Mouse (Mus musculus) liver, embryonic 14.5 days (tissue): ENCODE results near the gene Tifa.

ENCODE experiments used
- CTCF ChIP-seq: IDR thresholded peaks from 2 replicates; pipeline ENCODE4 v1.5.1; 2016; ENCODE audit warnings: antibody characterized with exemption, low read depth, control low read depth
- EP300 ChIP-seq: IDR thresholded peaks from 2 replicates; pipeline ENCODE4 v1.6.1; 2016; ENCODE audit warnings: antibody characterized with exemption, low read depth

DNA sequence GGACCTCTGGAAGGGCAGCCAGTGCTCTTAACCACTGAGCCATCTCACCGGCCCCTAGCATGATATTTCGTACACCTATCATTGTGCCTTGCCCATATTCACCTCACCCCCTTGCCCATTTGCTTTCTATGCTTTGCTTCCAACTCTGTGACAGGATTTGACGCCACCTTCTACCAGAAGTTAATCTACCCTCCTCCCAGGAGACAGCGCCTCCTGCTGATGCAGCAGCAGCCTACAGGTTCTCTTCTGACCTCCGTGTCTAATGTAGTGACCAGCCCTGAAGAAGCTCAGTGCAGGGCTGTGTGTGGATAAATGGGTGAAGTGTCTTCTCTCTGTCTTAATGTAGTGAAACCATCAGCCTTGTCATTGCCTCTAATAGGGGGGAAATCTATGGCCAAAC is 25.1 kb upstream of the Tifa start:
- TF ChIP-seq CTCF (peak; percentile 59), EP300 (no peak)
